In genomic region chr4:31972181-31972580, GRCm38 (mm10) we compare ENCODE assay signal across 10 mouse cellular contexts. TPM values are rescaled to one million over a fixed set of nuclear protein-coding genes. Genes with fewer than 3 reads are reported as not detected.
DNase-seq lines count a peak whose midpoint lies in the region; ATAC-seq and TF ChIP-seq lines count a peak whose summit lies in the region.
"Had no signal": no experiment of that assay in that cellular context is flagged by ENCODE, and none has a peak within 500 bp of the region (broad histone marks: within the 10 kb centered on the region; RNA-seq: fewer than 3 reads in every experiment).

No protein-coding gene starts in this region.

- no peak overlapping the region for H3K4me2 ChIP-seq in forebrain, embryonic 16.5 days (ENCODE audit: low read length)
- H3K4me2 ChIP-seq in forebrain, embryonic 15.5 days (replicated peaks), result no peak overlapping the region
- no peak overlapping the region for H3K4me2 ChIP-seq in liver, embryonic 12.5 days

- TF ChIP-seq POLR2A in liver, adult 2 months (IDR thresholded peaks at IDR 0.05; ENCODE audit: extremely low read depth, insufficient read depth, low read length), result no peak

- H3K79me2 ChIP-seq in liver, adult 2 months (ENCODE audit: control insufficient read depth, insufficient read depth, low read length), result peaks cover 14% of the 10 kb centered on the region

- H3K27ac ChIP-seq in forebrain, embryonic 16.5 days (ENCODE audit: low read length), result no peak overlapping the region
- H3K27ac ChIP-seq in forebrain, embryonic 15.5 days (replicated peaks), result no peak overlapping the region
- no peak overlapping the region for H3K27ac ChIP-seq in liver, adult 2 months (replicated peaks; ENCODE audit: insufficient read depth, low read depth, low read length)
- H3K27ac ChIP-seq in liver, embryonic 12.5 days, result no peak overlapping the region

- no peaks in the 10 kb centered on the region for H3K36me3 ChIP-seq in forebrain, embryonic 16.5 days (ENCODE audit: control insufficient read depth, insufficient read depth)
- 0 out of 2 replicates have a peak, but pooled peaks cover 3% of the 10 kb centered on the region for H3K36me3 ChIP-seq in forebrain, embryonic 15.5 days
- peaks cover 11% of the 10 kb centered on the region for H3K36me3 ChIP-seq in liver, adult 2 months (ENCODE audit: control insufficient read depth, insufficient read depth, low read length)
- peaks cover 14% of the 10 kb centered on the region for H3K36me3 ChIP-seq in liver, embryonic 12.5 days
- peaks cover 3% of the 10 kb centered on the region; the same call in 1 of the 2 replicates for H3K36me3 ChIP-seq in E14TG2a.4 (ENCODE audit: insufficient read depth, low read length)

- H3K27me3 ChIP-seq in forebrain, embryonic 16.5 days (replicated peaks; ENCODE audit: control insufficient read depth, insufficient read depth, low read length), result no peaks in the 10 kb centered on the region
- H3K27me3 ChIP-seq in forebrain, embryonic 15.5 days, result no peaks in the 10 kb centered on the region
- no peaks in the 10 kb centered on the region for H3K27me3 ChIP-seq in liver, adult 2 months (ENCODE audit: control insufficient read depth, insufficient read depth, low read length)
- no peaks in the 10 kb centered on the region for H3K27me3 ChIP-seq in liver, embryonic 12.5 days (replicated peaks)
- no peaks in the 10 kb centered on the region for H3K27me3 ChIP-seq in E14TG2a.4 (ENCODE audit: insufficient read depth, low read length)

- H3K4me3 ChIP-seq in forebrain, embryonic 16.5 days (replicated peaks; ENCODE audit: low read length), result no peak overlapping the region
- H3K4me3 ChIP-seq in forebrain, embryonic 15.5 days, result no peak overlapping the region
- no peak overlapping the region for H3K4me3 ChIP-seq in liver, adult 2 months (ENCODE audit: insufficient read depth, low read depth, low read length)
- no peak overlapping the region for H3K4me3 ChIP-seq in liver, embryonic 12.5 days
- H3K4me3 ChIP-seq in E14TG2a.4 (replicated peaks; ENCODE audit: low read length), result no peak overlapping the region

- TF ChIP-seq CTCF in liver, adult 2 months (IDR thresholded peaks at IDR 0.05; ENCODE audit: low read depth, low read length), result peak; percentile 9; the same call in 1 of the 2 replicates
- 0 out of 2 replicates have a peak, but pooled peaks have one; percentile 8 for TF ChIP-seq CTCF in E14TG2a.4 (conservative IDR thresholded peaks at IDR 0.05; ENCODE audit: low read length)

- WGBS in forebrain, embryonic 16.5 days, result 45% methylated on average over 6 of the region's 6 CpGs
- 55% methylated on average over 6 of the region's 6 CpGs for WGBS in forebrain, embryonic 15.5 days
- 31% methylated on average over 6 of the region's 6 CpGs for WGBS in liver, adult 2 months
- WGBS in liver, embryonic 12.5 days (ENCODE audit: insufficient replicate concordance), result 67% methylated on average over 6 of the region's 6 CpGs

- intact Hi-C loops in left cerebral cortex, postnatal 4 days (cut with DNase I), result no loop called here

- ATAC-seq in forebrain, embryonic 16.5 days, result 0 out of 2 replicates have a peak, but pooled peaks have one; percentile 28
- no peak for ATAC-seq in forebrain, embryonic 15.5 days (replicated peaks)
- ATAC-seq in liver, embryonic 12.5 days, result no peak
- peak; percentile 40; the same call in 1 of the 2 replicates for ATAC-seq in megakaryocyte, adult 5-6 weeks (ENCODE audit: poor library complexity, severe bottlenecking)

- no peak overlapping the region for H3K9ac ChIP-seq in forebrain, embryonic 16.5 days (replicated peaks; ENCODE audit: low read depth, low read length)
- H3K9ac ChIP-seq in forebrain, embryonic 15.5 days (replicated peaks), result no peak overlapping the region
- H3K9ac ChIP-seq in liver, adult 2 months (ENCODE audit: low read depth, low read length), result no peak overlapping the region
- no peak overlapping the region for H3K9ac ChIP-seq in liver, embryonic 12.5 days

- peak; percentile 31 for DNase-seq in liver, adult 2 months (ENCODE audit: extremely low read depth, low read depth, low spot score)
- DNase-seq in left cerebral cortex, postnatal 4 days, result no peak
- no peak for DNase-seq in cerebellum, adult 8-10 months
- DNase-seq: gastrocnemius, postnatal 36 days had no signal

- no peaks in the 10 kb centered on the region for H3K9me3 ChIP-seq in forebrain, embryonic 16.5 days (ENCODE audit: control insufficient read depth, low read length)
- no peaks in the 10 kb centered on the region for H3K9me3 ChIP-seq in forebrain, embryonic 15.5 days
- no peaks in the 10 kb centered on the region for H3K9me3 ChIP-seq in liver, embryonic 12.5 days (replicated peaks)
- H3K9me3 ChIP-seq in E14TG2a.4 (ENCODE audit: low read length), result no peaks in the 10 kb centered on the region
- H3K9me3 ChIP-seq: G1E had no signal

- no peaks in the 10 kb centered on the region for H3K4me1 ChIP-seq in forebrain, embryonic 16.5 days (replicated peaks; ENCODE audit: control insufficient read depth, insufficient read depth, low read length)
- H3K4me1 ChIP-seq in forebrain, embryonic 15.5 days, result peaks cover 3% of the 10 kb centered on the region; the same call in 1 of the 2 replicates
- peaks cover 6% of the 10 kb centered on the region for H3K4me1 ChIP-seq in liver, adult 2 months (ENCODE audit: control insufficient read depth, insufficient read depth, low read length)
- H3K4me1 ChIP-seq in liver, embryonic 12.5 days, result peaks cover 27% of the 10 kb centered on the region
- H3K4me1 ChIP-seq in E14TG2a.4 (replicated peaks; ENCODE audit: low read depth, low read length), result peaks cover 78% of the 10 kb centered on the region

RNA-seq across cellular contexts. Expression of gene Map3k7, which starts 8.3 kb away (rescaled TPM):
- polyA plus RNA-seq in forebrain, embryonic 16.5 days (2015; fragmentation: Nextera tagmentation; extraction: Ambion mirVana), result 34.6 and 36.1 TPM in 2 replicates
- polyA plus RNA-seq in forebrain, embryonic 15.5 days (2015; fragmentation: Nextera tagmentation; extraction: Ambion mirVana), result 31.4 and 32.5 TPM in 2 replicates
- 20.7 and 27.0 TPM in 2 replicates for total RNA-seq in liver, adult 2 months (2014; rRNA removed)
- 22.7 and 31.3 TPM in 2 replicates for polyA plus RNA-seq in liver, adult 2 months (2012; rRNA removed)
- polyA plus RNA-seq in liver, embryonic 12.5 days (2016; fragmentation: Nextera tagmentation; extraction: Ambion mirVana), result 25.0 and 25.3 TPM in 2 replicates
- 35.8 and 39.5 TPM in 2 replicates for total RNA-seq in megakaryocyte, adult 5-6 weeks (2015)
- 30.7 and 40.8 TPM in 2 replicates for total RNA-seq in megakaryocyte, adult 5-6 weeks (2017)
- total RNA-seq in left cerebral cortex, postnatal 4 days (2021), result 10 to 100 TPM; 58.2 to 62.2 TPM

Comparison
In these comparisons a context has a peak if more than half of its experiments do, and no peak if none do; other contexts are left out.
1. ATAC-seq: peak in forebrain, embryonic 16.5 days (single experiment) and megakaryocyte, adult 5-6 weeks (single experiment); none in forebrain, embryonic 15.5 days (single experiment) and liver, embryonic 12.5 days (single experiment).